Mouse (Mus musculus): ENCODE measurements around the gene Mllt10.

- TF ChIP-seq CTCF (IDR thresholded peaks at IDR 0.05; ENCODE audit: borderline replicate concordance, control insufficient read depth, extremely low read depth, insufficient read depth, low read length, poor library complexity) (no peak), POLR2A (IDR thresholded peaks at IDR 0.05; ENCODE audit: control insufficient read depth, extremely low read depth, insufficient read depth, low read length, poor library complexity) (0 out of 2 replicates have a peak, but pooled peaks have one; percentile 10)
Observed at GRCm38 (mm10) chr2:18047646-18048452, 7.2 kb upstream of the Mllt10 start.
